Mouse (Mus musculus): Measurements from ENCODE around the gene Lrrc25.

- TF ChIP-seq CTCF (conservative IDR thresholded peaks at IDR 0.05; ENCODE audit: insufficient read depth, insufficient read length, low read depth, low read length) (peak; percentile 78), POLR2A (IDR thresholded peaks at IDR 0.05; ENCODE audit: low read depth, low read length) (no peak)
These were observed 9.1 kb downstream of the Lrrc25 start for GRCm38 (mm10) chr8:70625104-70625503.
